Mouse (Mus musculus) bone marrow, adult 2 months (tissue): ENCODE results near the gene Rfesd.

Experiments used
- CTCF ChIP-seq: fragments of 200-500 bp; IDR thresholded peaks from 2 replicates; pipeline ENCODE4 v1.5.1; 2011; ENCODE audit warnings: low read length, control low read depth; ENCODE audit not compliant: control insufficient read depth, insufficient read depth
- POLR2A ChIP-seq: fragments of 200-500 bp; IDR thresholded peaks from 2 replicates; pipeline ENCODE4 v1.6.1; 2011; ENCODE audit warnings: low read depth, mild to moderate bottlenecking, control low read depth, low read length, borderline replicate concordance; ENCODE audit not compliant: control insufficient read depth

DNA sequence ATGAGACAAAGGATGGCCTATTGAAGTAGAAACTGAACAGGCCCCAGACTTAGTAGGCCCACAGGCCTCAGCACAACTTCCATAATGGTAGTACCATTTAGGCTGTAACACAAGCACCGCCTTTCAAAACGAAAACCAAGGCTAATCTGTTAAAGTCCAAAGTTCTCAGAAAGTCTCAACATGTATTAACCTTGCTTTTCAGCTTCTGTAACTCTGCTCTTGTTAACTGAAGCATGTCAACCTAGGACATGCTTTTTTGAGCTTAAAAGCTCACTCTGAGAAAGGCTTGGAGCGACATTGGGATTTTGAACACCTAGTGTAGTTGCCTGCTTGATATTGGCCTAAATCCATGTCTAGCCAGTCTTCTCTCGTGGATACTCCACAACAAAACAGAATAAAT is 41.1 kb upstream of the Rfesd start:
- TF ChIP-seq CTCF: no peak
- no peak for TF ChIP-seq POLR2A
